Mouse (Mus musculus): ENCODE results near the gene Pygm.

Pygm gene

DNA sequence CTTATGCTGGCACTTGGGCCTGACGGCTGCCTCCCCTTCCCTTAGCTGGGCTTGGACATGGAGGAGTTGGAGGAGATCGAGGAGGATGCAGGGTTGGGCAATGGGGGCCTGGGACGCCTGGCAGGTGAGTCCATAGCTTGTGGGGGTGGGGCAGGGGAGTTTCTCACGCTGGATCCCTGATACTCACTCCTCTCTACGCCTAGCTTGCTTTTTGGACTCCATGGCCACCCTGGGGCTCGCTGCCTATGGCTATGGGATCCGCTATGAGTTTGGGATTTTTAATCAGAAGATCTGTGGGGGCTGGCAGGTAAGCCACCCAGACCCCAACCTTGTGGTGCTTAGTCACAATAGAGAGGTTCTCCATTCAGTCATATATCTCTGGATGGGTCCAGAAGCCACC, 1.6 kb downstream of the Pygm start:
- DNase-seq (ENCODE audit: low spot score), result no peak

DNA sequence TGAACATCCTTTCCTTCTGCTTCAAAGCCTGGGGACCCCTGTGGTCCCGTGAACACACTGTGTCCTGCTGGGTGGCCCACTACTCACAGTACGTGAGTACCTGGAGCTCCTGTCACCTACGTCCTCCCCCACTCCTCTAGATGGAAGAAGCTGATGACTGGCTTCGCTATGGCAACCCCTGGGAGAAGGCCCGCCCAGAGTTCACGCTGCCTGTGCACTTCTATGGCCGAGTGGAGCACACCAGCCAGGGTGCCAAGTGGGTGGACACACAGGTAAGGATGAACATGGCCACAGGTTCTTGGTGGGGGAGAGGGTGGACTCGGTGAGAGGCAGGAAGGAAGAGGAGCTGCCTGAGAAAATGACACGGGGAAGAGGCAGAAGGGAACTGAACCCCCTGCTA, 2.0 kb downstream of the Pygm start:
- DNase-seq (ENCODE audit: low spot score), result no peak

DNA sequence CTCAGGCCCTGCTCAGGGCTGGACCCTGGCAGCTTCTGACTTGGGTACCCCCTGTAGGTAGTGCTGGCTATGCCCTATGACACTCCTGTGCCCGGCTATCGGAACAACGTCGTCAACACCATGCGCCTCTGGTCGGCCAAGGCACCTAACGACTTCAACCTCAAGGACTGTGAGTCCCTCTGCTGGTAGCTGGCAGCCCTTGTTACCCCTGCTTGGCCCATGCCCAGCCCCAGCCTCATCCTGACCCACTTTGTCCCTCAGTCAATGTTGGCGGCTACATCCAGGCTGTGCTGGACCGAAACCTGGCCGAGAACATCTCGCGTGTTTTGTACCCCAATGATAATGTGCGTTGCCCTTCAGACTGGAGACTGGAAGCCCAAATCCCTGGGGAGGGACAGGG, 3.8 kb downstream of the Pygm start:
- DNase-seq (ENCODE audit: low spot score), result no peak

DNA sequence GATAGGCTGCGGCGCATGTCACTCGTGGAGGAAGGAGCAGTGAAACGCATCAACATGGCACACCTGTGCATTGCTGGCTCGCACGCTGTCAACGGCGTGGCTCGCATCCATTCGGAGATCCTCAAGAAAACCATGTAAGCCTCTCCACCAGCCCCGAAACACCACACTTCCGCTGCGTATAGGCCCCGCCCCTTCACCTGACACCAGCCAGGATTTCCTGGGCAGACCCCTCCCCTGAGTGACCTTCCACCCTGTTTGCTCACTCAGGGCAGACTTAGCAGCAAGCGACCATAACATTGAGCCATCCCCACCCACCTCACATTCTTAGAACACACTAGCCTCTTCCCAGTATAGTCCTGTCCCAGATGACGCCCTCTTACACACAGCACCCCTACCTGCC, 5.6 kb downstream of the Pygm start:
- no peak for DNase-seq (ENCODE audit: low spot score)

DNA sequence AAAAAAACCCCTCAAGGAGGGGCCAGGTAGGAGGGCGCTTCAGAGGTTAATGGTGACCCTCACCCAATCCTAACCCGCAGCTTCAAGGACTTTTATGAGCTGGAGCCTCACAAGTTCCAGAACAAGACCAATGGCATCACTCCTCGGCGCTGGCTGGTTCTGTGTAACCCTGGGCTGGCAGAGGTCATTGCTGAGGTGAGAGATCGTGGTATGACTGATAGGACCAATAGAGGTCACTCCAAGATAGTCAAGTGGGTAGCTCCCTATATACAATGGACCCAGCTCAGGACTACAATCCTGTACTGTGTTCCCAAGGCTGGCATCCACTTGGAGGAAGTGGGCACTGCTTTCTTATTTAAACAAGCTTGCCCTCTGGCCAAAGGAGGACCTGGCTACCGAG, 6.1 kb downstream of the Pygm start:
- DNase-seq (ENCODE audit: low spot score), result no peak

DNA sequence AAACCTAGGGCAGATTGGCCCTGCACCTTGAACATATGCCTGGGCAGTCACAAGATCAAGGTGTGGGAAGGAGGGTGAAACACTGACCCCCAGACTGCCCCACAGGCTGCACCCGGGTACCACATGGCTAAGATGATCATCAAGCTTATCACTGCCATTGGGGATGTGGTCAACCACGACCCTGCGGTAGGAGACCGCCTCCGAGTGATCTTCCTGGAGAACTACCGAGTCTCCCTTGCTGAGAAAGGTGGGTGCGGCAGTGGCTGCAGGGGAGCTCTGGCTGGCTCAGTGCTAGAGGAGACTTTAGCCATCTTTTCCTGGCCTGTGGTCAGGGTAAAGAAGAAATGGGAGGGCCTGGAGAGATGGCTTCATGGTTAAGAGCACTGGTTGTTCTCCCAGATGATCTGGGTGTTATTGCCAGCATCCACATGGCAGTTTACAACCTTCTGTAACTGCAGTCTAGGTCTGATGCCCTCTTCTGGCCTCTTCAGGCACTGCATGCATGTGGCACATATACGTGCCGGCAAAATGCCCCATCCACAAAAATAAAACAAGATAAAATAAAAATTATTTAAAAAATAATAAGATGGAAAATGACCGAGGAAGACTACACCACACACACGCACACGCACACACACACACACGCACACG, 8.7 kb downstream of the Pygm start:
- DNase-seq (ENCODE audit: low spot score), result no peak

DNA sequence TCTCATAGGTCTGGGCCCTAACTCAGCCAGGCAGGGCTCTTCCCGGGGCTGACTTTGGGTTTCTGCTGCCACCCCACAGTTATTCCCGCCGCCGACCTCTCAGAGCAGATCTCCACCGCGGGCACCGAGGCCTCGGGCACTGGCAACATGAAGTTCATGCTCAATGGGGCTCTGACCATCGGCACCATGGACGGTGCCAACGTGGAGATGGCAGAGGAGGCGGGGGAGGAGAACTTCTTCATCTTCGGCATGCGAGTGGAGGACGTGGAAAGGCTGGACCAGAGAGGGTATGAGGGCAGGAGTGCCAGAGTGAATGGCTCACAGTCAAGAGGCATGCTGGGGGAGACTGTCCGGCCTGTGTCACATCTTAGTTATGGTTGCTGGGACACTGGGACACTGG, 9.4 kb downstream of the Pygm start:
- DNase-seq (ENCODE audit: low spot score), result no peak

DNA sequence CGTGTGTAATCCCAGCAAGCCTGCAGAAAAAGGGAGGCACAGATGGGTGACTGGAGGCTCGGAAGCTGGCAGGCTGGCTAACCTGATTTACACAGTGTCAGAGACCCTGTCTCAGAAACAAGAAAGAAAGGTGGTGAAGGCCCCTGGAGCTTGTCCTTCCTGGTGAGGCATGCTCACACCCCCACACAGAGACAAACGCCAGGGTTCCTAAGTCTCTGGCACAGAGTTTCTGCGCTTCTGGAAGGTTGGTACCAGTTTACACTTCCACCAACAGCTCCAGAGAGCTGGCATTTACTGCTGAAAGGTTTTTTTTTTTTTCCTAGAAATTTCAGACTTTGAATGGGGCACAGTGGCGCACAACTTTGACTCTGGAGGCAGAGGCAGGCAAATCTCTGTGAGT, 12.0 kb downstream of the Pygm start:
- no peak for DNase-seq (ENCODE audit: low spot score)

DNA sequence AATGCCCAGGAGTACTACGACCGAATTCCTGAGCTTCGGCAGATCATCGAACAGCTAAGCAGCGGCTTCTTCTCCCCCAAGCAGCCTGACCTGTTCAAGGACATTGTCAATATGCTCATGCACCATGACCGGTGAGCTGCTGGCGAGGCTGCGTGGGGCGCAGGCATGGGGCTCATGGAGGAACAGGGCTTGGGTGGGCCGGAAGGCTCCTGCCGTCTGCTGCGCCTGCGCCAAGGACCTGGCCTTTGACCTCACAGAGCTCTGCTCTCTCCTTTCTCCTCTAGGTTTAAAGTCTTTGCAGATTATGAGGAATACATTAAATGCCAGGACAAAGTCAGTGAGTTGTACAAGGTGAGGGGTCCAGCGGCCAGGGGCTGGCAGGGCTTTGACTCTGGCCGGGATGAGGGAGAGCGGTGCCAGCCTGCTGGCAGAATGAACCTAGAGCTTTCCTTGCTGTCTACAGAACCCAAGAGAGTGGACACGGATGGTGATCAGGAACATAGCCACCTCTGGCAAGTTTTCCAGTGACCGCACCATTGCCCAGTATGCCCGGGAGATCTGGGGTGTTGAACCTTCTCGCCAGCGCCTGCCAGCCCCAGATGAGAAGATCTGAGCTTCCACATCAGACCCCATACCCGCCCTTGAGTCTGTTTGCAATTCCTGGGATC, 13.5 kb downstream of the Pygm start:
- DNase-seq (ENCODE audit: low spot score), result no peak

DNA sequence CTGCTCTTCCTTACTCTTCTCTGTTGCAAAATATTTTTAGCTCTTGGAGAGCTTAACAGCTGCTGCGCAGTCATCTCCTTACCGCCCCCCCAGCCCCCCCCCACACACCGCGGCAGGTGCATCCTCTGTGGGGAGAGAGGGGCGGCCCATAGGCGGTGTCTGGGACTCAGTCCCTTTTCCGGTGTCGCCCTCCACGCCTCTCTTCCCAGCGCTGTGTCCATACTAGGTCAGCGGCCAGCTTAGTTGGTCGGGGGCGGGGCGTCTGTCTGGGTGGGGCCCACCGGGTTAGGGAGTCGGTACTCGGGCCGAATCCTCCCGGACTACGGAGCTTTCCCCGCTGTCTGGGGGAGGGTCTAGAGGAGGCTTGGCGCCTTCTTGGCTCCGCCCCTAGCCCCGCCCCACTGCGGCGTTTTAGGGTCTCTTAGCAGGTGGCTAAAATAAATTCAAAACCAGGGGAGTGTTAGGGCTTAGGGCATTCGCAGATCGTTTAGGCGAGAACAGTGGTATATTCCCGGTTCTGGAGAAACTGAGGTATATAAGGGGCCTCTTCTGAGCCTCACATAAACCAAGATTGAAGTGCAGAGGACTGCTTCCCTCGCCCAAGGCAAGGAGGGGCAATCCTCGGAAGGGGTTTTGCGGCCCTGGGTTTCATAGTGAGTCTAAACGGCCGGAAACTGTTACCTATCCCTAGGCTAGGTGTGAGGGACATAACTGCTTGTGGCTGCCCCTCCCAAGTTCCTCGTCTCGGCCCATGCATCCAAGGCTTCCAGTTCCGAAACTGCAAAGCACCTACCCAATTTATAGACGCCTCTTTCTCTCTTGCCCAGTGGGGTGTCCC, 14.5 kb downstream of the Pygm start:
- peak; percentile 61 for DNase-seq (ENCODE audit: low spot score)

DNA sequence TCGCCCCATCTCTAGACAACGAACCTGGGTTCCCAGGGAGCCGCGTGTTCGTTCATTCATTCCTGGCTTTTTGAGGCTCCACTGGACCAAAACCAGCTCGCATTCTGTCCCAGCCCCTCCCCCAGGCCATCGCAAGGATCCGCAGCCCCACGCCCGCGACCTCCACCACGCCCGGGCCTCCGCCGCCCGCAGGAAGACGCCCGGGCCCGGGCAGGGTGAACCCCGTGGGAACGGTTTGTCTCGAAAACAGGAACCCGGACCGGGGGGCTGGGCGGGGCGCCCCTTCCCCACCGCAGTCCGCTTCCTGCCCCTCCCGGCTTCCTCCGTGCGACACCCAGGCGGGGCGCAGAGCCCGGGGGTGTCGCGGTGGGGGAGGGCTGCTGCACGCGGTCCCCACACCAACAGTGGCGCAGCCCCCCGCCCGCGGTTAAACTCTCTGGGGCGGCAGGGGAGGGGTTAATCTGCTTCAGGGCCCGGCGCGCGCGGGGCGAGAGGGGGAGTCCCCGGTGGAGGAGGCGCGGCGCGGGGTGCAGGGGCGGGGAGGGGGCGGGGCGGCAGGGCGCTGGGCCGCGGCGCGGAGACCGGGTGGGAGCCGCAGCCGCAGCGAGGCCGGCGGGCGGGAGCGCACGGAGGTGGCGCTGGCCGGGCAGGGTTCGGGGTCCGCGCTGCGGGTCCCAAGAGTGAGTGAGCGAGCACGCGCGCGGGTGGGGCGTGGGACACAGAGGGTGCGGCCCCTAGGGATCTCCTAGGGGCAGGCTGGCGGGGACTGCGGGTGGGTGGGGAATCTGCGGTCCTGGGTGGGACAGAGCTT, 15.3 kb downstream of the Pygm start, which contains the start of gene Rasgrp2:
Rasgrp2 (plus strand) TSS at position 56 of the 811 bp plus-strand sequence.
- DNase-seq (ENCODE audit: low spot score), result peak; percentile 51

DNA sequence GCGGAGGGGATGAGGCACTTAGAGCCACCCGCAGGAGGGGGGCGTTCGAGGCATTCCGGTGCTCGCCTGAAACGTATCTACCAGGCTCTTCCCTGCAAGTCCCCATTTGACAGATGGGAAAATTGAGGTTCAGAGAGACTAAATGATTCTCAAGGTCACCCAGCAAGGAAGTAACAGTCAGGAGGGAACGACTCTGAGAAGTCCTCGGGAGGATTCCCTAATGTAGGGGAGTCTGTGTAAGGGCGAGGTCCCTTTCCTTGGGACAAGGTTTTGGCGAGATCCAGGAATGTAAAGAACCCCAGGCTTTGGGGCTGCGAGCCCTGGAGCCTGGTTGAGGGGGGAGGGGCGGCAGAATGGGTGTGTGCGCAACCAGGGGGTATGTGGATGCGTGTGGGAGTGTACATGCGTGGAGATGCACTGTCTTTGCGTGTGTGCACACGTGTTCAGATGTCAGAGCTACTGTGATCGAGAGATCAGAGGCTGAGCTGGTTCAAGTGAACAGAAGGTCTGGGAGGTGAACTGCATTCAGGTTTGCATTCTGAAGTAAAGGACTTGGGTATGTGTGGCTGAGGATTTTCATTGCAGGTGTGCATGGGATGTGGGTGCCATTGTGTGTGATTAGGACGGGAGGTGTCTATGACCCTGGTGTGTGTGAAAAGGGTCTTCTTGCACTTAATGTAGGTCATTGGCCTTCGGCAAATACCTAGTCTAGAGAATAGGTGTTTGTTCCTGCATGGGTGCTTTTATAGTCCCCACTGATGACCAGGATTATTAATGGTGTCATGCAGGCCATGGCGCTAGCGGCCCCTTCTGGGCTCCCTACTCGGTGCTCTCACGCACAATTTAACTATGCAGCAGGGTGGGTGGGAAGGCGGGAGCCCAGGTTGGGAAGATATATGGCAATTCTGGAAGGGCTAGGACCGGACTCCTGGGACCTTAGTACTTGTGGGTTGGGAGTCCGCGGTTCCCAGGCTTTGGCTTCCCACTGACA, 16.2 kb downstream of the Pygm start:
- DNase-seq (ENCODE audit: low spot score), result no peak

DNA sequence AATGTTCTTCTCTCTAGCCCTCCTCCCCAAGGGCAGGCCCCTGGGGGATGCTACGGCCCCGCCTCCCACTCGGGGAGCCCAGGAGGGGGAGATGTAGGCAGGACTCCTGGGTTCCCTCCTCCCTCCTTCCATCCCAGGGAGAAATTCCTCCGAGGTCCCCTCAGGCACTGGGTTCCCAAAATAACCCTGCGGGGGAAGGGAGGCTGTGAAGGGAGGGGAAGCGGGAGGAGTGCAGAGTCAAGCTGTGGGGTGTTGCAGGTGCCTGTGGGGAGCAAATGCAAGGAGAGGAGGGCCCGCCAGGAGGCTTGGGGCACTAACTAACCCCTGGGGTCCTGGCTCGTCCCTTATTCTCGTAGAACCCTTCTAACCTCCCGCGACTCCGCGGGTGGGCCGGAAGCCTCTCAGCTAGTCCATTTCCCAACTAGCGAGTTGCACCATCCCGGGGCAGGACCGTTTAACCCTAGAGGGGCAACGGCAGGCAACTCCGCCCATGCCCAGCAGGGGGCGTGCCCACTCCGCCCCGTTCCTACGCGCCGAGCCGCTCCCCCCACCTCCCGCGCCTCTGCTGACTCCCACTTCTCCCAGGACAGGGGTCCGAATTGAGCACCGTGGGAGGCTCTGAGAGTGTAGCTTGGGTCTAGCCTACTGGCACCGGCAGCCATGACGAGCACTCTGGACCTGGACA, 17.1 kb downstream of the Pygm start:
- peak; percentile 74 for DNase-seq (ENCODE audit: low spot score)

DNA sequence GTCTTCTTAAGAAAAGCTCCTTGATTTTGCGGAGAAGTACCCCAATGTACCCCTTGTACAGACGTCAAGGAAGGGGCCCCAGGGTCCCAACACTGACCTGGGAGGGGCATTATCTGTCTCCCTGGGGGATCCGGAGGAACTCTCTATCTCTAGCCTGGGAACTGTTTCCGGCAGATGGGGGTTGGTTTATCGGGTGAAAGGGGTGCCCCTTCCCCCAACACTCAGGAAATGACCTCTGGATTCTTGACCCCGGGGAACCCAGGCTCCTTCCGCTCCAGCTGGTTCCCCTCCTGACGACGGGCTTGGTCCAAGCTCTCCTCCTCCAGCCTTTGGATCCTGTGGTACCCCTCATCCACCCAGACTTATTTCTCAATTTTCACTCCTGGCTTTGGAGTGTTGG, 17.8 kb downstream of the Pygm start:
- no peak for DNase-seq (ENCODE audit: low spot score)

DNA sequence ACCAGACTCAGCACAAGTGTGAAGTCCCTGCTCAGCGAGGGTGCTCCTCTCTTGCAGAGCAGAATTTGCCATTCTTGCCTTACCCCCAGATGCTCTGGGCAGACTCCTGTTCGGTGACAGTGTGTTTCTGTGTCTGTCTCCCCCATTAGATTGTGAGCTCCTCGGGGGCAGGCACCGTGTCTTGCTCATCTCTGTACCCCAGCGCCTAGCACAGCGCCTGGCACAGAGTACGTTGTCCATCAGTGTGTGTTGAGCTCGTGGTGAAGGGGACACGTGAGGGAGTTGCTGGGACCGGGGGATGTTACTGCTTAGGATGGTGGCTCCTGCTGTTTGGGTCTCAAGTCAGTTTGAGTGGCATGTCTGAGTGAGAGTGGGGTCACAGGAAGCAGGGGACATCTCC, 19.7 kb downstream of the Pygm start:
- no peak for DNase-seq (ENCODE audit: low spot score)

DNA sequence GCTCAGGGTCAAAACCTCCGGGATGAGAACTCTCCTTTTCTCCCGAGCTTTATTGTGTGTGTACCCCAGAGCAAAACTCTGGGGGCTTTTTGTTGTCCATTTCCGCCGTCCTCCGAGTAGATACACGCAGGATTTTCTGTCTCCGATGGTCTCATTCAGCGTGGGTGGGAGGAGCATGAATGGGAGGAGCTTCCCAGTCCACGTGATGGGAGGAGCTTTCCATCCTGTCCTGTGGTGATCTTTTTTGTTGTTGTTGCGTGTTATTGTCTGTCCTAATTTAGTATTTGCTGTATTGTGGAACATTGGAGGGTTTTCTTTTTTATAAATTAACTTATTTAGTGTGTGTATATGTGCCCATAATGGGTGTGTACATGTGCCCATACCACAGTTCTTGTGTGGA, 21.2 kb downstream of the Pygm start:
- DNase-seq (ENCODE audit: low spot score), result no peak

DNA sequence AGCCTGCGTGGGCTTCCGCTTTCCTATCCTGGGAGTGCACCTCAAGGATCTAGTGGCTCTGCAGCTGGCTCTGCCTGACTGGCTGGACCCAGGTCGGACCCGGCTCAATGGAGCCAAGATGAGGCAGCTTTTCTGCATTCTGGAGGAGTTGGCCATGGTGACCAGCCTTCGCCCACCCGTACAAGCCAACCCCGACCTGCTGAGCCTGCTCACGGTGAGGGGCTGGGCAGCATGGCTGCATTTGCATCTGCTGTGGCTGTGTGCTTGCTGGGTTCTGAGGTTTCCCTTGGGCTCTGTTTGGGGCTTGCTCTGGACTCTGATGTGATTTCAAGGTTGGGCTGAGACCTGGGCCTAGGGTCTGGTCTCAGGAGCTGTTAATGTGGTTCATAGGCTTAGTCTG, 22.9 kb downstream of the Pygm start:
- DNase-seq (ENCODE audit: low spot score), result no peak

DNA sequence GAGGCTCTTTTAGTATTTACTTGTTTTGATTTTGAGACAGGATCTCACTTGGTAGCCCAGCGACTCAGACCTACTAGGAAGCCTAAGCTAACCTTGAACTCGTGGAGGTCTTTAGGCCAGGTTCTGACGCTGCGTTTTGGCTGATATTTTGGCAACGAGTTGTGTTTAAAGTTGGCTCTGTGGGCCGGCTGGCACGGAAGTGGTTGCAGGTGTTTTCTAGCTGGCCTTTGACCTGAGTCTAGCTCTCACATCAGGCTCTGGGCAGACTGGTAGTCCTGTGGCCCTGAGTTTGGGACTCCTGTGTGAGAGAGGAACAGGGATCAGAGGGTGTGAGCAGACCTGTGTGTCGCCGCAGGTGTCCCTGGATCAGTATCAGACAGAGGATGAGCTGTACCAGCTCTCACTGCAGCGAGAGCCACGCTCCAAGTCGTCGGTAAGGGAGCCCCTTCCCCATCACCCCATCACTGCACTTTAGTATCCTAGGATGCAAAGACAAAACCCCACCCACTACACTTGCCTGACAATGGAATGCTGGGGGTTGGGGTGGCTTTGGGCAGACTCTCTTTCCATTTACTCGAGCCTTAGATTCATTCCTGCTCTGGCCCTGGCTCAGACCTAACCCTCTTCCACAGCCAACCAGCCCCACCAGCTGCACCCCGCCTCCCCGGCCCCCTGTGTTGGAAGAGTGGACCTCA, 23.8 kb downstream of the Pygm start:
- DNase-seq (ENCODE audit: low spot score), result no peak

DNA sequence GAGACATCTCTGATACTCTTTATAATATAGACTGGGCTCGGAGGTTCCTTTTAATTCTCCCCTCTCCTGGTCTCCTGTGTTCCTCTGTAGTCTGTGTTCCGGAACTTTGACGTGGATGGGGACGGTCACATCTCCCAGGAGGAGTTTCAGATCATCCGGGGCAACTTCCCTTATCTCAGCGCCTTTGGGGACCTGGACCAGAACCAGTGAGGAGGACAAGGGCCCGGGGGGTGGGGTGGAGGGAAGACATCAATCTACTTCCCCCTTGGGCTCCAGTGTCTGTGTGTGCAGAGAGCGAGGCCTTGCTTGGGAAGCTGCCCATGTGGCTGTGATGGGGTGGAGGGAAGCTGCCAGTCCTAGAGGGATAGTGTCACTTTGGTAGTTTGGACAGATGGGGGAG, 24.6 kb downstream of the Pygm start:
- DNase-seq (ENCODE audit: low spot score), result no peak

DNA sequence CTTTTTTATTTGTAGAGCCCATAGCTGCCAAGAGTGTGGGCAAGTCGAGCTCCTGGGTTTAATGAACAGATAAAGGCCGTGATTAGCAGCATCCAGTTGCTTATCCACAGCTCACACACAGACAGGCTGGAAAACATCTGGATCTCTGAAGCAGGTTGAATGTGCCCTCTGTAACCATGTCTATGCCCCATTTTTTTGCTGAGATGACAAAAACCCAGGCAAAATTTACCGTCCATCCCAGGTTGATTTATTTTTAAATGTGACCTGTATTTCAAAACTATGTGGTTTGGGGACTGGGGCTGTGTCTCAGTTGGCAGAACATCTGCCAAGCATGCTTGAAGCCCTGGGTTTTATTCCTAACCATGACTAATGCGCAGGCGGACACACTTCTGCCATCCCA, 25.0 kb downstream of the Pygm start:
- no peak for DNase-seq (ENCODE audit: low spot score)
